Mouse (Mus musculus): ENCODE data around the gene Commd1. TPM values are rescaled to one million over a fixed set of nuclear protein-coding genes. Genes with fewer than 3 reads are reported as not detected.

Commd1 gene
- polyA plus RNA-seq, 1 experiment from 2014 or later: 366 TPM

DNA sequence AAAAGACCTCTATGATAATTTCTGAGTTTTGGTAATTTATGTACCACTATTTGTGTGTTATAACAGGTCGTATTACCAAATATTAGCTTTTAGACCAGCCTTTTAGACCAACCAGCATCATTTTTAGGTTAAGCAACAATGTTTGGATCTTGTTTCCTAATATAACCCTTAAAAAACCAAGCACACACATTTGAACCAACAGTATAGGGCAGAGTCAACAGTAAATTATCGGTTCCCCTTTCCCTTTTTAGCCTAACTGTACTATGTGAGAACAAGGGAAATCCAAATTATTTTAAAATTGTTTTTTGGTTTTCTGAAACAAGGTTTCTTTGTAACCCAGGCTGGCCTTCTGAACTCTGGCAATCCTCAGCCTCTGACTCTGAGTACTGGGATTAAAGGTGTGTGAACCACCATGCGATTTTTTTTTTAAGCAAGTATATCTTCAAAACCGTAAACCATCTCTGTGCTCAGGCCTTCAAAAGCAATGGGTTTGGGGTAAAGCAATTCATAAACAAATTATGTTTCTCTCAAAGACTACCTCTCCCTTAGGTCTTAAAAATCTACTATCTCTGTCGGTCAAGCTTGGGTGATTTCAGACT lies 125.0 kb downstream of the Commd1 start:
- Histone ChIP-seq H3K4me1 (peaks cover 14% of the 10 kb centered on the region), H3K4me3 (no peak overlapping the region), H3K27me3 (peaks cover 38% of the 10 kb centered on the region), H3K36me3 (no peaks in the 10 kb centered on the region), H3K9ac (no peak overlapping the region), H3K27ac (no peak overlapping the region), H3K4me2 (replicated peaks) (no peak overlapping the region; the same call in 1 of the 2 replicates), H3K9me3 (no peaks in the 10 kb centered on the region)
- no peak for ATAC-seq (ENCODE audit: insufficient number of reproducible peaks, insufficient read depth, low FRiP score, low TSS enrichment)
- 75% methylated on average over 5 of the region's 5 CpGs for WGBS

- H3K27ac ChIP-seq: no peak overlapping the region
- H3K9ac ChIP-seq: no peak overlapping the region
- H3K4me1 ChIP-seq: peaks cover 14% of the 10 kb centered on the region
- no peaks in the 10 kb centered on the region for H3K9me3 ChIP-seq
- H3K4me2 ChIP-seq (replicated peaks): no peak overlapping the region
- 81% methylated on average over 3 of the region's 3 CpGs for WGBS
- no peak overlapping the region for H3K4me3 ChIP-seq
- ATAC-seq (ENCODE audit: insufficient number of reproducible peaks, insufficient read depth, low FRiP score, low TSS enrichment): no peak
- H3K36me3 ChIP-seq: no peaks in the 10 kb centered on the region
- peaks cover 38% of the 10 kb centered on the region for H3K27me3 ChIP-seq
These were observed 125.7 kb downstream of the Commd1 start for GRCm38 (mm10) chr11:22856371-22856965.

- H3K9me3 ChIP-seq: no peaks in the 10 kb centered on the region
- H3K27ac ChIP-seq: no peak overlapping the region
- no peak overlapping the region for H3K4me2 ChIP-seq (replicated peaks)
- 82% methylated on average over 4 of the region's 4 CpGs for WGBS
- H3K9ac ChIP-seq: no peak overlapping the region
- ATAC-seq (ENCODE audit: insufficient number of reproducible peaks, insufficient read depth, low FRiP score, low TSS enrichment): no peak
- peaks cover 31% of the 10 kb centered on the region for H3K27me3 ChIP-seq
- H3K4me1 ChIP-seq: peaks cover 8% of the 10 kb centered on the region; the same call in 1 of the 2 replicates
- no peak overlapping the region for H3K4me3 ChIP-seq
- no peaks in the 10 kb centered on the region for H3K36me3 ChIP-seq
These were observed 127.6 kb downstream of the Commd1 start for GRCm38 (mm10) chr11:22854571-22854970.

DNA sequence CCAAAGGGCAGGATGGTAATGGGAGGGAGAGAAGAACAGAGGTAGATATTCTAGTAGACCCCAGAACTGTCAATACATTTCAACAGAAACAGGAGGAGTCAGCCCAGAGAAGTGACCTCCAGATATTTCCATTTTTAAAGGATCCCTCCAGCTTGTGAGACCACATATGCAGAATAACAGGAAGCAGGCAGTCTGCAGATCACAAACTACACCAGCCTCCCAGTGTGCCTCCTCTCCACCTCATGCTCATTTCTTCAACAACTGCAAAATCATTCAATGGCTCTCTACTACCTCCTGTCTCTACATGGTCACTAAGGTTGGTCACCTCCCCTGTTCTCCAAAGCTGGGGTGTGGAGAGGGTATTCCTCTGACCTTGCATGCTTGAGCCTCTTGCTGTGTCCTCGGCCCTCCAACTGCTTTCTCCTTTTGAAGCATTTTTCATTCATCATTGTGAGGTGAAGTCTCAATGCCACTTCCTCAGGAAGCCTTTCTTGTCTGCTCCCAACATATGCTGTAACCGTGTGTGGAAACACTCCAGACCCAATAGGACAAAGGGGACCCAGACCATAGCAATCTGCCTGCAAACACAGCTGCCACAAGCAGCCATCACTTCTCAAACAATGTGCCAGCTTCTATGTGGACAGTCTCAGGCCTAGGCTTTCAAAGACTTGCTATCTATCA lies 128.6 kb downstream of the Commd1 start:
- H3K27ac ChIP-seq: no peak overlapping the region
- WGBS: 63% methylated on average over 2 of the region's 2 CpGs
- no peaks in the 10 kb centered on the region for H3K9me3 ChIP-seq
- H3K4me3 ChIP-seq: no peak overlapping the region
- no peak overlapping the region for H3K4me2 ChIP-seq (replicated peaks)
- peaks cover 5% of the 10 kb centered on the region; the same call in 1 of the 2 replicates for H3K4me1 ChIP-seq
- no peak for ATAC-seq (ENCODE audit: insufficient number of reproducible peaks, insufficient read depth, low FRiP score, low TSS enrichment)
- no peak overlapping the region for H3K9ac ChIP-seq
- H3K36me3 ChIP-seq: no peaks in the 10 kb centered on the region
- H3K27me3 ChIP-seq: peaks cover 26% of the 10 kb centered on the region

- Histone ChIP-seq H3K27ac (no peak overlapping the region), H3K4me1 (no peaks in the 10 kb centered on the region), H3K9me3 (no peaks in the 10 kb centered on the region), H3K27me3 (peaks cover 16% of the 10 kb centered on the region; the same call in 1 of the 2 replicates), H3K4me2 (replicated peaks) (no peak overlapping the region), H3K9ac (no peak overlapping the region), H3K36me3 (no peaks in the 10 kb centered on the region), H3K4me3 (no peak overlapping the region)
- ATAC-seq (ENCODE audit: insufficient number of reproducible peaks, insufficient read depth, low FRiP score, low TSS enrichment): no peak
- WGBS: 63% methylated on average over 1 of the region's 1 CpGs
These were observed 129.7 kb downstream of the Commd1 start for GRCm38 (mm10) chr11:22852510-22852909.

GRCm38 (mm10) chr11:22851416-22851815 lies 130.8 kb downstream of the Commd1 start:
- Histone ChIP-seq H3K4me1 (no peaks in the 10 kb centered on the region), H3K36me3 (no peaks in the 10 kb centered on the region), H3K9me3 (no peaks in the 10 kb centered on the region), H3K27ac (no peak overlapping the region), H3K4me3 (no peak overlapping the region), H3K4me2 (replicated peaks) (no peak overlapping the region), H3K9ac (no peak overlapping the region), H3K27me3 (0 out of 2 replicates have a peak, but pooled peaks cover 6% of the 10 kb centered on the region)
- 32% methylated on average over 4 of the region's 4 CpGs for WGBS
- no peak for ATAC-seq (ENCODE audit: insufficient number of reproducible peaks, insufficient read depth, low FRiP score, low TSS enrichment)

- Histone ChIP-seq H3K4me1 (no peaks in the 10 kb centered on the region), H3K4me3 (no peak overlapping the region), H3K9ac (no peak overlapping the region), H3K9me3 (no peaks in the 10 kb centered on the region), H3K36me3 (no peaks in the 10 kb centered on the region), H3K27me3 (no peaks in the 10 kb centered on the region), H3K4me2 (replicated peaks) (no peak overlapping the region), H3K27ac (no peak overlapping the region)
- no peak for ATAC-seq (ENCODE audit: insufficient number of reproducible peaks, insufficient read depth, low FRiP score, low TSS enrichment)
- 78% methylated on average over 4 of the region's 4 CpGs for WGBS
These were observed 132.1 kb downstream of the Commd1 start for GRCm38 (mm10) chr11:22850077-22850476.

GRCm38 (mm10) chr11:22848649-22849195 lies 133.5 kb downstream of the Commd1 start:
- no peak for ATAC-seq (ENCODE audit: insufficient number of reproducible peaks, insufficient read depth, low FRiP score, low TSS enrichment)
- H3K4me2 ChIP-seq (replicated peaks): no peak overlapping the region
- no peaks in the 10 kb centered on the region for H3K36me3 ChIP-seq
- H3K4me3 ChIP-seq: no peak overlapping the region
- no peak overlapping the region for H3K9ac ChIP-seq
- H3K4me1 ChIP-seq: no peaks in the 10 kb centered on the region
- no peaks in the 10 kb centered on the region for H3K27me3 ChIP-seq
- H3K27ac ChIP-seq: no peak overlapping the region
- WGBS: 88% methylated on average over 5 of the region's 5 CpGs
- H3K9me3 ChIP-seq: no peaks in the 10 kb centered on the region

- Histone ChIP-seq H3K9me3 (no peaks in the 10 kb centered on the region), H3K9ac (no peak overlapping the region), H3K4me1 (no peaks in the 10 kb centered on the region), H3K4me2 (replicated peaks) (no peak overlapping the region), H3K4me3 (no peak overlapping the region), H3K27ac (no peak overlapping the region), H3K27me3 (no peaks in the 10 kb centered on the region), H3K36me3 (no peaks in the 10 kb centered on the region)
- no peak for ATAC-seq (ENCODE audit: insufficient number of reproducible peaks, insufficient read depth, low FRiP score, low TSS enrichment)
- 65% methylated on average over 8 of the region's 8 CpGs for WGBS
These were observed 134.2 kb downstream of the Commd1 start for GRCm38 (mm10) chr11:22847732-22848648.

- Histone ChIP-seq H3K4me2 (replicated peaks) (no peak overlapping the region), H3K27ac (no peak overlapping the region), H3K9ac (no peak overlapping the region), H3K27me3 (no peaks in the 10 kb centered on the region), H3K4me1 (no peaks in the 10 kb centered on the region), H3K36me3 (no peaks in the 10 kb centered on the region), H3K4me3 (no peak overlapping the region), H3K9me3 (no peaks in the 10 kb centered on the region)
- ATAC-seq (ENCODE audit: insufficient number of reproducible peaks, insufficient read depth, low FRiP score, low TSS enrichment): no peak
- 65% methylated on average over 8 of the region's 8 CpGs for WGBS
These were observed 135.0 kb downstream of the Commd1 start for GRCm38 (mm10) chr11:22846960-22847731.
